8 mouse cellular contexts compared by ENCODE assay signal in genomic region chr4:120855360-120856060, GRCm38 (mm10). TPM values are rescaled to one million over a fixed set of nuclear protein-coding genes. Genes with fewer than 3 reads are reported as not detected.
DNase-seq lines count a peak whose midpoint lies in the region; ATAC-seq and TF ChIP-seq lines count a peak whose summit lies in the region.

No protein-coding gene starts in this region.

- ATAC-seq in forebrain, embryonic 11.5 days (replicated peaks; ENCODE audit: low FRiP score) = no peak
- ATAC-seq in intestine, embryonic 16.5 days = no peak
- ATAC-seq in neural tube, embryonic 12.5 days (ENCODE audit: low FRiP score, low read depth) = no peak

- H3K4me2 ChIP-seq in forebrain, embryonic 11.5 days (ENCODE audit: low read depth, low read length, severe bottlenecking) = peak overlapping the region; percentile 94
- H3K4me2 ChIP-seq in intestine, embryonic 16.5 days (ENCODE audit: low read depth, low read length) = peak overlapping the region; percentile 97
- H3K4me2 ChIP-seq in neural tube, embryonic 12.5 days (replicated peaks) = peak overlapping the region; percentile 98

- peak overlapping the region; percentile 65 for H3K9ac ChIP-seq in forebrain, embryonic 11.5 days (ENCODE audit: low read length)
- no peak overlapping the region for H3K9ac ChIP-seq in intestine, embryonic 16.5 days (ENCODE audit: low read depth, low read length)
- peak overlapping the region; percentile 77 for H3K9ac ChIP-seq in neural tube, embryonic 12.5 days

- peak overlapping the region; percentile 56; the same call in 1 of the 2 replicates for H3K4me3 ChIP-seq in layer of hippocampus, adult 2 months
- H3K4me3 ChIP-seq in forebrain, embryonic 11.5 days (ENCODE audit: low read depth, low read length) = peak overlapping the region; percentile 66
- H3K4me3 ChIP-seq in intestine, embryonic 16.5 days (ENCODE audit: low read length) = peak overlapping the region; percentile 63
- peak overlapping the region; percentile 74 for H3K4me3 ChIP-seq in neural tube, embryonic 12.5 days

- peaks cover 5% of the 10 kb centered on the region; the same call in 1 of the 2 replicates for H3K27me3 ChIP-seq in forebrain, embryonic 11.5 days (ENCODE audit: control insufficient read depth, insufficient read depth, low read length)
- H3K27me3 ChIP-seq in intestine, embryonic 16.5 days (replicated peaks; ENCODE audit: control insufficient read depth, insufficient read depth, low read length) = peaks cover 18% of the 10 kb centered on the region
- H3K27me3 ChIP-seq in neural tube, embryonic 12.5 days (replicated peaks) = peaks cover 22% of the 10 kb centered on the region; the same call in 1 of the 2 replicates

- no peak for TF ChIP-seq CTCF in layer of hippocampus, adult 2 months (conservative IDR thresholded peaks at IDR 0.05)

- H3K9me3 ChIP-seq in forebrain, embryonic 11.5 days (ENCODE audit: control insufficient read depth, low read length) = no peaks in the 10 kb centered on the region
- H3K9me3 ChIP-seq in intestine, embryonic 16.5 days (ENCODE audit: control insufficient read depth, low read length) = no peaks in the 10 kb centered on the region
- no peaks in the 10 kb centered on the region for H3K9me3 ChIP-seq in neural tube, embryonic 12.5 days

- peaks cover 6% of the 10 kb centered on the region; the same call in 1 of the 2 replicates for H3K4me1 ChIP-seq in forebrain, embryonic 11.5 days (replicated peaks; ENCODE audit: control insufficient read depth, insufficient read depth, low read length)
- H3K4me1 ChIP-seq in intestine, embryonic 16.5 days (ENCODE audit: control insufficient read depth, insufficient read depth, low read length) = no peaks in the 10 kb centered on the region
- H3K4me1 ChIP-seq in neural tube, embryonic 12.5 days = peaks cover 26% of the 10 kb centered on the region

- WGBS in forebrain, embryonic 11.5 days = 18% methylated on average over 7 of the region's 7 CpGs
- WGBS in intestine, embryonic 16.5 days = 32% methylated on average over 7 of the region's 7 CpGs
- 17% methylated on average over 7 of the region's 7 CpGs for WGBS in neural tube, embryonic 12.5 days

- no peaks in the 10 kb centered on the region for H3K36me3 ChIP-seq in forebrain, embryonic 11.5 days (ENCODE audit: control insufficient read depth, insufficient read depth, low read length)
- H3K36me3 ChIP-seq in intestine, embryonic 16.5 days (ENCODE audit: control insufficient read depth, insufficient read depth, low read length) = no peaks in the 10 kb centered on the region
- H3K36me3 ChIP-seq in neural tube, embryonic 12.5 days = no peaks in the 10 kb centered on the region

- no peak overlapping the region for H3K27ac ChIP-seq in layer of hippocampus, adult 2 months
- no peak overlapping the region for H3K27ac ChIP-seq in forebrain, embryonic 11.5 days (ENCODE audit: low read depth, low read length)
- no peak overlapping the region for H3K27ac ChIP-seq in intestine, embryonic 16.5 days (ENCODE audit: low read length)
- H3K27ac ChIP-seq in neural tube, embryonic 12.5 days = no peak overlapping the region

- no peak for DNase-seq in layer of hippocampus, adult 2 months (ENCODE audit: low spot score in 2 of 2)
- no peak for DNase-seq in layer of hippocampus, adult 8-10 months (ENCODE audit: low spot score in 2 of 2)
- DNase-seq in forebrain, embryonic 11.5 days (ENCODE audit: low spot score) = no peak
- DNase-seq in right cerebral cortex, adult 18-20 months = no peak
- DNase-seq in layer of hippocampus, adult 18-20 months (ENCODE audit: low spot score in 2 of 2) = no peak
- DNase-seq in kidney, postnatal 25 days = no peak

RNA-seq across cellular contexts. Expression of gene Rims3, which starts 0.9 kb away (rescaled TPM):
- 10 to 100 TPM; 25.9 to 30.0 TPM for total RNA-seq in layer of hippocampus, adult 2 months (2021)
- total RNA-seq in layer of hippocampus, adult 8-10 months (2022) = 10 to 100 TPM; 32.7 to 43.9 (median 40.0) TPM
- 4.2 and 4.9 TPM in 2 replicates for polyA plus RNA-seq in forebrain, embryonic 11.5 days (2014; fragmentation: Nextera tagmentation; extraction: Ambion mirVana)
- polyA plus RNA-seq in intestine, embryonic 16.5 days (2015; fragmentation: Nextera tagmentation; extraction: Ambion mirVana) = 0.82 and 0.88 TPM in 2 replicates
- polyA plus RNA-seq in neural tube, embryonic 12.5 days (2016; fragmentation: Nextera tagmentation; extraction: Ambion mirVana) = 10.0 and 12.9 TPM in 2 replicates
- total RNA-seq in layer of hippocampus, adult 18-20 months (2021) = 10 to 100 TPM; 32.7 to 33.3 TPM

RNA-seq across cellular contexts. Expression of gene Nfyc, which starts 24.1 kb away (rescaled TPM):
- 10 to 100 TPM; 46.4 to 47.1 TPM for total RNA-seq in layer of hippocampus, adult 2 months (2021)
- 10 to 100 TPM; 43.8 to 55.5 (median 45.9) TPM for total RNA-seq in layer of hippocampus, adult 8-10 months (2022)
- 124 and 134 TPM in 2 replicates for polyA plus RNA-seq in forebrain, embryonic 11.5 days (2014; fragmentation: Nextera tagmentation; extraction: Ambion mirVana)
- polyA plus RNA-seq in intestine, embryonic 16.5 days (2015; fragmentation: Nextera tagmentation; extraction: Ambion mirVana) = 82.0 and 85.8 TPM in 2 replicates
- 103 and 104 TPM in 2 replicates for polyA plus RNA-seq in neural tube, embryonic 12.5 days (2016; fragmentation: Nextera tagmentation; extraction: Ambion mirVana)
- total RNA-seq in layer of hippocampus, adult 18-20 months (2021) = 10 to 100 TPM; 44.8 to 46.5 TPM
